Mouse (Mus musculus) lung, postnatal 4 days (tissue): ENCODE data around the gene Trp53.

Source experiments
- DNase-seq, 2 experiments: peaks; one replicate each; pipeline ENCODE4 v3.0.0; 2021

The Trp53 gene

GRCm38 (mm10) chr11:69563373-69563772, 16.8 kb upstream of the Trp53 start:
- DNase-seq, result no peak

GRCm38 (mm10) chr11:69564391-69564790, 15.8 kb upstream of the Trp53 start:
- no peak for DNase-seq

- no peak for DNase-seq
Measured at GRCm38 (mm10) chr11:69565131-69565530, 15.0 kb upstream of the Trp53 start.

- DNase-seq, result no peak
Measured at GRCm38 (mm10) chr11:69575220-69575619, 4.9 kb upstream of the Trp53 start.

GRCm38 (mm10) chr11:69576307-69576706, 3.9 kb upstream of the Trp53 start:
- DNase-seq, result no peak

- no peak for DNase-seq
Measured at GRCm38 (mm10) chr11:69578301-69578700, 1.9 kb upstream of the Trp53 start.

GRCm38 (mm10) chr11:69579128-69580017, 786 bp upstream of the Trp53 start:
- DNase-seq, result peak; percentile 98

GRCm38 (mm10) chr11:69580572-69581146, 500 bp downstream of the Trp53 start:
- no peak for DNase-seq

GRCm38 (mm10) chr11:69581147-69581688, 1.1 kb downstream of the Trp53 start:
- DNase-seq, result peak; percentile 92 to 95

GRCm38 (mm10) chr11:69581814-69582213, 1.7 kb downstream of the Trp53 start:
- DNase-seq, result no peak

GRCm38 (mm10) chr11:69582230-69582805, 2.2 kb downstream of the Trp53 start:
- DNase-seq, result no peak

GRCm38 (mm10) chr11:69584008-69584407, 3.8 kb downstream of the Trp53 start:
- DNase-seq, result no peak

- no peak for DNase-seq
Measured at GRCm38 (mm10) chr11:69584937-69585336, 4.8 kb downstream of the Trp53 start.

- DNase-seq, result no peak
Measured at GRCm38 (mm10) chr11:69585718-69586325, 5.7 kb downstream of the Trp53 start.

GRCm38 (mm10) chr11:69589207-69589834, 9.2 kb downstream of the Trp53 start:
- DNase-seq, result no peak

- DNase-seq, result no peak
Measured at GRCm38 (mm10) chr11:69590622-69591021, 10.5 kb downstream of the Trp53 start.

- DNase-seq, result no peak
Measured at GRCm38 (mm10) chr11:69591424-69591823, 11.3 kb downstream of the Trp53 start.

- peak in 1 of 2 experiments; percentile 24 for DNase-seq
Measured at GRCm38 (mm10) chr11:69591899-69592637, 11.9 kb downstream of the Trp53 start.

GRCm38 (mm10) chr11:69592799-69593198, 12.6 kb downstream of the Trp53 start:
- DNase-seq, result no peak

GRCm38 (mm10) chr11:69594853-69595252, 14.7 kb downstream of the Trp53 start:
- DNase-seq, result no peak

GRCm38 (mm10) chr11:69599436-69599835, 19.3 kb downstream of the Trp53 start:
- DNase-seq, result no peak

GRCm38 (mm10) chr11:69600098-69600497, 19.9 kb downstream of the Trp53 start:
- peak; percentile 60 to 77 for DNase-seq
